Comparison of ENCODE assay signal across 22 mouse cellular contexts in the genomic region with DNA sequence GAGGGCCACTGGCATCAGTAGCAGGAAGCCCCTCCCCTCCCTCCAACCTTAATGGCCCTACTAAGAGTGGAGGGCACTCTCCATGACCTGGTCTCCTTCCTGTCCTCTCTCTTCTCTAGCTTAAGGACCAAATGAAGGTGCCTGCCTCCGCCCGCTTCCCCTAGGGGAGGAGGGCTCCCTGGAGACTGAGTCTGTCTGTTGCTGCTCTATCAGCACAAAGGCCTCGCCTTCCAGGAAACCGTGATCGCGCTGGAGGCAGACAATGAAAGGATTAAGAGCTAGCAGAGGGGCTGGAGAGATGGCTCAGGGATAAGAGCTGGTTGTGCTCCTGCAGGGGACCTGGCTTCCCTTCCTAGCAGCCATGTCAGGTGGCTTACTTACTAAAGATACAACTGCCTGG. TPM values are rescaled to one million over a fixed set of nuclear protein-coding genes. Genes with fewer than 3 reads are reported as not detected.
A peak's percentile ranks its signal among the peaks of the same experiment; 100 is the strongest.
DNase-seq lines count a peak whose midpoint lies in the region; ATAC-seq lines count a peak whose summit lies in the region.
"Had no signal": no experiment of that assay in that cellular context is flagged by ENCODE, and none has a peak within 500 bp of the region (broad histone marks: within the 10 kb centered on the region; RNA-seq: fewer than 3 reads in every experiment).

No protein-coding gene starts in this region.

- peaks cover 100% of the 10 kb centered on the region for H3K36me3 ChIP-seq in neural tube, embryonic 13.5 days
- peaks cover 91% of the 10 kb centered on the region for H3K36me3 ChIP-seq in midbrain, embryonic 13.5 days

- H3K4me2 ChIP-seq in neural tube, embryonic 13.5 days: no peak overlapping the region
- no peak overlapping the region for H3K4me2 ChIP-seq in midbrain, embryonic 13.5 days (replicated peaks)
- H3K4me2 ChIP-seq: hindbrain, embryonic 13.5 days; intestine, embryonic 15.5 days; limb, embryonic 13.5 days; neural tube, embryonic 12.5 days had no signal

- H3K9ac ChIP-seq in neural tube, embryonic 13.5 days: 0 out of 2 replicates have a peak overlapping the region, but pooled peaks have one; percentile 13
- peak overlapping the region; percentile 15; the same call in 1 of the 2 replicates for H3K9ac ChIP-seq in midbrain, embryonic 13.5 days (replicated peaks)
- H3K9ac ChIP-seq: hindbrain, embryonic 13.5 days; intestine, embryonic 15.5 days; limb, embryonic 13.5 days; neural tube, embryonic 12.5 days had no signal

- no peaks in the 10 kb centered on the region for H3K9me3 ChIP-seq in neural tube, embryonic 13.5 days
- H3K9me3 ChIP-seq in midbrain, embryonic 13.5 days: no peaks in the 10 kb centered on the region
- H3K9me3 ChIP-seq: embryonic facial prominence, embryonic 10.5 days; hindbrain, embryonic 13.5 days; intestine, embryonic 15.5 days; limb, embryonic 13.5 days; neural tube, embryonic 12.5 days had no signal

- peak; percentile 32 for DNase-seq in embryo, embryonic 10 days (ENCODE audit: low spot score)
- DNase-seq in embryo, embryonic 10.5 days (ENCODE audit: low spot score): no peak
- no peak for DNase-seq in neural tube, embryonic 10.5 days (ENCODE audit: extremely low spot score, low spot score)
- DNase-seq in layer of hippocampus, adult 8-10 months (ENCODE audit: low spot score in 2 of 2): no peak
- DNase-seq in cerebellum, adult 9-11 months: no peak
- DNase-seq: cerebellum, adult 11 months; cerebellum, postnatal 25 days; gastrocnemius, postnatal 10 days; heart, adult 18-20 months; kidney, postnatal 10 days; layer of hippocampus, adult 9-11 months; lung, adult 2 months; lung, postnatal 36 days; thymus, postnatal 25 days had no signal

- no peaks in the 10 kb centered on the region for H3K27me3 ChIP-seq in neural tube, embryonic 13.5 days
- no peaks in the 10 kb centered on the region for H3K27me3 ChIP-seq in midbrain, embryonic 13.5 days
- H3K27me3 ChIP-seq: hindbrain, embryonic 13.5 days; intestine, embryonic 15.5 days; limb, embryonic 13.5 days; neural tube, embryonic 12.5 days had no signal

- 43% methylated on average over 6 of the region's 6 CpGs for WGBS in neural tube, embryonic 13.5 days
- 1% methylated on average over 6 of the region's 6 CpGs for WGBS in midbrain, embryonic 13.5 days

- no peak overlapping the region for H3K4me3 ChIP-seq in neural tube, embryonic 13.5 days
- H3K4me3 ChIP-seq in midbrain, embryonic 13.5 days (replicated peaks): no peak overlapping the region
- H3K4me3 ChIP-seq: embryonic facial prominence, embryonic 10.5 days; hindbrain, embryonic 13.5 days; intestine, embryonic 15.5 days; limb, embryonic 13.5 days; neural tube, embryonic 12.5 days had no signal

- H3K4me1 ChIP-seq in neural tube, embryonic 13.5 days (replicated peaks): no peaks in the 10 kb centered on the region
- H3K4me1 ChIP-seq in midbrain, embryonic 13.5 days (replicated peaks): peaks cover 14% of the 10 kb centered on the region
- H3K4me1 ChIP-seq: hindbrain, embryonic 13.5 days; intestine, embryonic 15.5 days; limb, embryonic 13.5 days; neural tube, embryonic 12.5 days had no signal

- no peak overlapping the region for H3K27ac ChIP-seq in neural tube, embryonic 13.5 days (replicated peaks)
- peak overlapping the region; percentile 61 for H3K27ac ChIP-seq in midbrain, embryonic 13.5 days
- H3K27ac ChIP-seq: embryonic facial prominence, embryonic 10.5 days; hindbrain, embryonic 13.5 days; intestine, embryonic 15.5 days; limb, embryonic 13.5 days; neural tube, embryonic 12.5 days had no signal

- ATAC-seq in neural tube, embryonic 13.5 days (ENCODE audit: low read depth): no peak
- ATAC-seq in midbrain, embryonic 13.5 days: peak; percentile 34; the same call in 1 of the 2 replicates
- no peak for ATAC-seq in activated CD4-positive, CD25-positive, alpha-beta regulatory T cell, adult 4 months
- ATAC-seq: intestine, embryonic 15.5 days had no signal

RNA-seq across cellular contexts. Expression of a gene that starts 26.5 kb away (rescaled TPM):
- polyA plus RNA-seq in neural tube, embryonic 13.5 days (2015; fragmentation: Nextera tagmentation; extraction: Ambion mirVana): 267 and 279 TPM in 2 replicates
- polyA plus RNA-seq in midbrain, embryonic 13.5 days (2015; fragmentation: Nextera tagmentation; extraction: Ambion mirVana): 272 and 273 TPM in 2 replicates
- polyA plus RNA-seq in activated CD4-positive, CD25-positive, alpha-beta regulatory T cell, adult 4 months (2017; shearing (Covaris generic)): 10 to 100 TPM; 57.2 to 76.7 TPM
- 100 to 1,000 TPM; 121 to 136 (median 128) TPM for total RNA-seq in layer of hippocampus, adult 8-10 months (2022)

RNA-seq across cellular contexts. Expression of a gene that starts 28.8 kb away (rescaled TPM):
- polyA plus RNA-seq in neural tube, embryonic 13.5 days (2015; fragmentation: Nextera tagmentation; extraction: Ambion mirVana): 10.2 and 12.1 TPM in 2 replicates
- polyA plus RNA-seq in midbrain, embryonic 13.5 days (2015; fragmentation: Nextera tagmentation; extraction: Ambion mirVana): 12.9 and 13.1 TPM in 2 replicates
- 1 to 10 TPM; 1.9 to 2.1 TPM for polyA plus RNA-seq in activated CD4-positive, CD25-positive, alpha-beta regulatory T cell, adult 4 months (2017; shearing (Covaris generic))
- 100 to 1,000 TPM in 3 of 4 experiments, 10 to 100 TPM in 1; 97.9 to 121 (median 111) TPM for total RNA-seq in layer of hippocampus, adult 8-10 months (2022)

RNA-seq across cellular contexts. Expression of a gene that starts 44.1 kb away (rescaled TPM):
- polyA plus RNA-seq in neural tube, embryonic 13.5 days (2015; fragmentation: Nextera tagmentation; extraction: Ambion mirVana): 2.4 and 2.7 TPM in 2 replicates
- polyA plus RNA-seq in midbrain, embryonic 13.5 days (2015; fragmentation: Nextera tagmentation; extraction: Ambion mirVana): 2.8 and 3.0 TPM in 2 replicates
- polyA plus RNA-seq in activated CD4-positive, CD25-positive, alpha-beta regulatory T cell, adult 4 months (2017; shearing (Covaris generic)): under 1 TPM in 1 of 2 experiments, not detected in 1; 0.15 TPM
- 1 to 10 TPM in 3 of 4 experiments, under 1 TPM in 1; 0.71 to 1.9 (median 1.6) TPM for total RNA-seq in layer of hippocampus, adult 8-10 months (2022)

RNA-seq across cellular contexts. Expression of a gene that starts 59.6 kb away (rescaled TPM):
- 0.65 and 0.75 TPM in 2 replicates for polyA plus RNA-seq in neural tube, embryonic 13.5 days (2015; fragmentation: Nextera tagmentation; extraction: Ambion mirVana)
- polyA plus RNA-seq in midbrain, embryonic 13.5 days (2015; fragmentation: Nextera tagmentation; extraction: Ambion mirVana): 0.85 and 1.2 TPM in 2 replicates
- polyA plus RNA-seq in activated CD4-positive, CD25-positive, alpha-beta regulatory T cell, adult 4 months (2017; shearing (Covaris generic)): not detected
- total RNA-seq in layer of hippocampus, adult 8-10 months (2022): 1 to 10 TPM in 3 of 4 experiments, under 1 TPM in 1; 0.92 to 2.2 (median 1.4) TPM

RNA-seq across cellular contexts. Expression of a gene that starts 59.7 kb away (rescaled TPM):
- polyA plus RNA-seq in neural tube, embryonic 13.5 days (2015; fragmentation: Nextera tagmentation; extraction: Ambion mirVana): 99.8 and 110 TPM in 2 replicates
- polyA plus RNA-seq in midbrain, embryonic 13.5 days (2015; fragmentation: Nextera tagmentation; extraction: Ambion mirVana): 99.3 and 101 TPM in 2 replicates
- polyA plus RNA-seq in activated CD4-positive, CD25-positive, alpha-beta regulatory T cell, adult 4 months (2017; shearing (Covaris generic)): 100 to 1,000 TPM; 118 to 125 TPM
- total RNA-seq in layer of hippocampus, adult 8-10 months (2022): 10 to 100 TPM; 46.8 to 59.5 (median 50.4) TPM
